Mouse (Mus musculus): ENCODE data around the gene Plbd2.
A peak's percentile ranks its signal among the peaks of the same experiment; 100 is the strongest.

Gene Plbd2

GRCm38 (mm10) chr5:120436885-120437495, 66.4 kb downstream of the Plbd2 start:
- DNase-seq (ENCODE audit: low spot score) = peak; percentile 51

DNA sequence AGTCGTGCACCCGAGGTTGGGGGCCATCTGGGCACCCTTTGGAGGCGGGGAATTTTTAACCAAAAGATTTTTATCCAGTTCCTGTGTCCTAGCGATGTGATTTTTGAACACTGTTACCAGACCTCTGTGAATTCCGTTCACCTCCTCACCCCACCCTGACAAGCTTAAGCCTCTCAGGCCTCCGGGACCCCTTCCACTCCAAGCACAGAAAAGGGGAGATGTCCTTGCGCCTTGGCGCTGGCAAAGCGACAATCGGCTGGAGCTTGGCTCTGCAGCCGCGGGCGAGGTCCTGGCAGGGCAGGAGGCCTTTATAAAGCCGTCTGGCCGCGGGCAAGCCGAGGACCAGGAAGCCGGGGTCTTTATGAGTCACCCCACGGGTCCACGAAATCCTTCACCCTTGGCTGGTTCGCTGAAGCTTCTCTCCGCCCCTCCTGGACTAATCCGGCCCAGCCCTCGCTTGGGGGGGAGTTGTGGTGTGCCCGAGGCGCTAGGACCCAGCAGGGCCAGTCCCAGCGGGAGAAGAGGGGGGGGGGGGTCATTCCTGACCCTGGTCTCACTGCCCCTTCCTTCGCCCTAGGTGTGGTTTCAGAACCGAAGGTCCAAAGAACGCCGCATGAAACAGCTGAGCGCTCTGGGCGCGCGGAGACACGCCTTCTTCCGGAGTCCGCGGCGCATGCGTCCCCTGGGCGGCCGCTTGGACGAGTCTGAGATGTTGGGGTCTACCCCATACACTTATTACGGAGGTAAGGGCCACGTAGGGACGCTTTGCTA, 67.5 kb downstream of the Plbd2 start:
- peak; percentile 60 for DNase-seq (ENCODE audit: low spot score)

- peak; percentile 22 for DNase-seq (ENCODE audit: low spot score)
Observed at GRCm38 (mm10) chr5:120435006-120435681, 68.3 kb downstream of the Plbd2 start.

DNA sequence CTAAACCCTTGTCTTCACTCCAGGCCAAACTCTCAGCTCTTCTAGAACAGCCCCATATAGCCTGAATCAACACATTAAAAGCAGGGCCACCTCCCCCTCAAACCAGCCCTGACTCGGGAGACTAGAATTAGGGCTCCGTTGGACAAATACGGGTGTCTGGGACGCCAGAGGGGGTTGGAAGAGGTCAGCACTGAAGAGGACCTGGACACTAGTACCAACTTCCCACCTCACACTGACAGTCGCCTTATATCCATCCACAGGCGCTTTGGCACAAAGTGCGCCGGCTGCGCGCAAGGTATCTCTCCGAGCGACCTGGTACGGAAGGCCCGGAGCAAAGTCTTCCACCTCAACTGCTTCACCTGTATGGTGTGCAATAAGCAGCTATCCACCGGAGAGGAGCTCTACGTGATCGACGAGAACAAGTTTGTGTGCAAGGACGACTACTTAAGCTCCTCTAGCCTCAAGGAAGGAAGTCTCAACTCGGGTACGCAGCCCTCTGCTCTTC, 69.1 kb downstream of the Plbd2 start:
- no peak for DNase-seq (ENCODE audit: low spot score)
